Mouse (Mus musculus) c-Kit-positive CD71-positive TER-119-negative erythroid progenitor cells, embryonic 14.5 days (primary cell): ENCODE results near the gene Prpf8.
A peak's percentile ranks its signal among the peaks of the same experiment; 100 is the strongest.
"Not testable (repeated sequence)": the region's sequence is repeated elsewhere in the genome, so short reads cannot be mapped to it uniquely, and the experiment has no call there.

Source experiments
- DNase-seq: peaks from one replicate; pipeline ENCODE4 v3.0.0-alpha.2; 2013; ENCODE audit warnings: low read depth

Prpf8 gene

GRCm38 (mm10) chr11:75534286-75535033 lies 47.8 kb downstream of the Prpf8 start:
- no peak for DNase-seq

- peak; percentile 33 for DNase-seq
Observed at GRCm38 (mm10) chr11:75535106-75535795, 48.6 kb downstream of the Prpf8 start.

- no peak for DNase-seq
Observed at GRCm38 (mm10) chr11:75536255-75537024, 49.8 kb downstream of the Prpf8 start.

- DNase-seq: no peak
Observed at GRCm38 (mm10) chr11:75537025-75537414, 50.4 kb downstream of the Prpf8 start.

GRCm38 (mm10) chr11:75537491-75538183 lies 51.0 kb downstream of the Prpf8 start:
- no peak for DNase-seq

- DNase-seq: no peak
Observed at GRCm38 (mm10) chr11:75538184-75538969, 51.8 kb downstream of the Prpf8 start.

GRCm38 (mm10) chr11:75538970-75539299 lies 52.3 kb downstream of the Prpf8 start:
- DNase-seq: no peak

- no peak for DNase-seq
Observed at GRCm38 (mm10) chr11:75540209-75540608, 53.6 kb downstream of the Prpf8 start.

- DNase-seq: no peak
Observed at GRCm38 (mm10) chr11:75540710-75541581, 54.3 kb downstream of the Prpf8 start.

GRCm38 (mm10) chr11:75544713-75545112 lies 58.1 kb downstream of the Prpf8 start:
- DNase-seq: no peak

GRCm38 (mm10) chr11:75546057-75546456 lies 59.4 kb downstream of the Prpf8 start:
- DNase-seq: peak; percentile 65

- DNase-seq: no peak
Observed at GRCm38 (mm10) chr11:75549658-75550111, 63.1 kb downstream of the Prpf8 start.

- no peak for DNase-seq
Observed at GRCm38 (mm10) chr11:75550200-75550946, 63.8 kb downstream of the Prpf8 start.

GRCm38 (mm10) chr11:75551321-75551720 lies 64.7 kb downstream of the Prpf8 start:
- DNase-seq: no peak

GRCm38 (mm10) chr11:75551961-75552441 lies 65.4 kb downstream of the Prpf8 start:
- DNase-seq: no peak

- DNase-seq: no peak
Observed at GRCm38 (mm10) chr11:75552906-75553482, 66.4 kb downstream of the Prpf8 start.

GRCm38 (mm10) chr11:75556006-75556405 lies 69.4 kb downstream of the Prpf8 start:
- DNase-seq: not testable (repeated sequence)

- DNase-seq: no peak
Observed at GRCm38 (mm10) chr11:75557142-75557541, 70.5 kb downstream of the Prpf8 start.

GRCm38 (mm10) chr11:75558101-75558500 lies 71.5 kb downstream of the Prpf8 start:
- no peak for DNase-seq
